Mouse (Mus musculus) forebrain, postnatal 0 days (tissue): ENCODE data around the gene Pxn. TPM values are rescaled to one million over a fixed set of nuclear protein-coding genes. Genes with fewer than 3 reads are reported as not detected.

Experiments used
- ATAC-seq: fragments of 200-750 bp; cut with Nextera tagmentation; 2 replicates; pipeline ENCODE4 v1.8.0; 2017; ENCODE audit warnings: mild to moderate bottlenecking, moderate library complexity
- DNase-seq: peaks from one replicate; pipeline ENCODE4 v3.0.0-alpha.2; 2015
- H3K27ac ChIP-seq: fragments of 300-500 bp; sonication (generic); 2 replicates; pipeline ENCODE4 v1.5.1; 2014; ENCODE audit warnings: low read depth, mild to moderate bottlenecking, antibody characterized with exemption, low read length, moderate library complexity, mixed read lengths
- H3K27me3 ChIP-seq: fragments of 300-500 bp; sonication (generic); 2 replicates; pipeline ENCODE4 v1.6.1; 2014; ENCODE audit warnings: mild to moderate bottlenecking, low read length, mixed read lengths; ENCODE audit not compliant: insufficient read depth
- H3K36me3 ChIP-seq: fragments of 300-500 bp; sonication (generic); 2 replicates; pipeline ENCODE4 v1.6.1; 2014; ENCODE audit warnings: mild to moderate bottlenecking, moderate library complexity; ENCODE audit not compliant: insufficient read depth
- H3K4me1 ChIP-seq: fragments of 300-500 bp; sonication (generic); 2 replicates; pipeline ENCODE4 v1.6.1; 2014; ENCODE audit warnings: antibody characterized with exemption; ENCODE audit not compliant: insufficient read depth
- H3K4me2 ChIP-seq: fragments of 300-500 bp; sonication (generic); 2 replicates; pipeline ENCODE4 v1.6.1; 2014; ENCODE audit warnings: low read depth, mild to moderate bottlenecking, moderate library complexity
- H3K4me3 ChIP-seq: fragments of 300-500 bp; sonication (generic); 2 replicates; pipeline ENCODE4 v1.5.1; 2014; ENCODE audit warnings: low read depth, low read length, mixed read lengths
- H3K9ac ChIP-seq: fragments of 300-500 bp; sonication (generic); 2 replicates; pipeline ENCODE4 v1.6.1; 2014; ENCODE audit warnings: mild to moderate bottlenecking
- H3K9me3 ChIP-seq: fragments of 300-500 bp; sonication (generic); 2 replicates; pipeline ENCODE4 v1.6.1; 2016; ENCODE audit warnings: low read length
- CTCF ChIP-seq: sonication (generic); IDR thresholded peaks from 2 replicates; pipeline ENCODE4 v1.5.1; 2016; ENCODE audit warnings: antibody characterized with exemption, control low read depth, low read depth
- WGBS: fragments of 180-500 bp; shearing (Covaris S2); extraction: QIAGEN DNeasy Blood & Tissue Kit; methylation state at CpG from one replicate; pipeline ENCODE4 v1.1.7; 2014; 5-methylcytosine and 5-hydroxymethylcytosine counted together
- polyA plus RNA-seq: library from polyadenylated mRNA; unstranded; fragments of >200 nt; fragmentation: Nextera tagmentation; extraction: Ambion mirVana; gene quantifications from 2 replicates; pipeline ENCODE4 v1.2.1, GENCODE M21; 2015
- total RNA-seq: library from RNA; depleted of rRNA; stranded (reverse); fragments of >200 nt; gene quantifications from 2 replicates; pipeline ENCODE4 v1.2.3, GENCODE M21; 2014

Gene Pxn
- total and polyA plus RNA-seq, 2 experiments from 2014 or later = 14.8 to 29.8 TPM

DNA sequence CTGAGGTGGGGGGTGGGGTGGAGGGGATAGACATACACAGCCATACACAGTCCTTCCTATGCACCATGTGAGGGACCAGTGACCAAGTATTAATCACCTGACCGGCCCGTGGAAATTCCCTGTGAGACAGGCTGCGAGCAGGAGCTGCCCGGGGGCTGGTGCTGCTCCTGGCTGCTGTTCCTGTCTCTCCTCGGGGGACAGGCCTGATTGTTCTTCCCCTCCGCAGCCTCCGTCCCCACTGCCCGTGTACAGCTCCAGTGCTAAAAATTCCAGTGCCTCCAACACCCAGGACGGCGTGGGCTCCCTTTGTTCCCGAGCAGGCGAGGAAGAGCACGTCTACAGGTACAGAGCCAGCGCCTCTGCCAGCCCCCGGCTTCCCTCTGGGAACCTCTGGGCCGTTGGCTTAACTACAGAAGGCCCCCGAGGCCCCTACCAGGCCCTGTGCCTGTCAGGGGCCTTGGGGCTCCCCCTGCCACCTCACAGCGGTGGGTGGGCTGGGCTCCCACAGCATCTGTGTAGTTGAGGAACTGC, 38.2 kb downstream of the Pxn start:
- Histone ChIP-seq H3K4me3 (no peak overlapping the region), H3K9me3 (no peaks in the 10 kb centered on the region), H3K9ac (no peak overlapping the region), H3K27me3 (no peaks in the 10 kb centered on the region), H3K4me2 (no peak overlapping the region), H3K36me3 (peaks cover 14% of the 10 kb centered on the region), H3K4me1 (peaks cover 8% of the 10 kb centered on the region), H3K27ac (no peak overlapping the region)
- no peak for ATAC-seq
- 60% methylated on average over 18 of the region's 18 CpGs for WGBS
- TF ChIP-seq CTCF = no peak
- no peak for DNase-seq

DNA sequence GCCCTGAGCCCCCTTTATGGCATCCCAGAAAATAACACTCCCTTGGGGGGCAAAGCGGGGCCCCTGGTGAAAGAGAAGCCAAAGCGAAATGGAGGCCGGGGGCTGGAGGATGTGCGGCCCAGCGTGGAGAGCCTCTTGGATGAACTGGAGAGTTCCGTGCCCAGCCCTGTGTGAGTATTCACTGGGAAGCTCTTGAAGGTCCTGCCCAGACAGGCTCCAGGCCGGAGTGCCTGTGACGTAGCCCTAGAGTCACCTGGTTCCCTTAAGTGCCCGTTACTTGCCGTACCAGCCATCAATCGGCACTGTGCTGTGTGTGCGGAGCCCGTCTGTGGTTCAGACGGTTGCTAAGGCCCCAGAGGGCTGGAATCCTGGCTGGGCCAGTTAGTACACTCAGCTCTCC, 39.2 kb downstream of the Pxn start:
- H3K27me3 ChIP-seq = no peaks in the 10 kb centered on the region
- no peak overlapping the region for H3K4me3 ChIP-seq
- ATAC-seq = no peak
- H3K4me1 ChIP-seq = peaks cover 8% of the 10 kb centered on the region
- no peaks in the 10 kb centered on the region for H3K9me3 ChIP-seq
- 89% methylated on average over 14 of the region's 14 CpGs for WGBS
- H3K4me2 ChIP-seq = no peak overlapping the region
- TF ChIP-seq CTCF = no peak
- H3K9ac ChIP-seq = no peak overlapping the region
- no peak for DNase-seq
- no peak overlapping the region for H3K27ac ChIP-seq
- peaks cover 17% of the 10 kb centered on the region for H3K36me3 ChIP-seq

DNA sequence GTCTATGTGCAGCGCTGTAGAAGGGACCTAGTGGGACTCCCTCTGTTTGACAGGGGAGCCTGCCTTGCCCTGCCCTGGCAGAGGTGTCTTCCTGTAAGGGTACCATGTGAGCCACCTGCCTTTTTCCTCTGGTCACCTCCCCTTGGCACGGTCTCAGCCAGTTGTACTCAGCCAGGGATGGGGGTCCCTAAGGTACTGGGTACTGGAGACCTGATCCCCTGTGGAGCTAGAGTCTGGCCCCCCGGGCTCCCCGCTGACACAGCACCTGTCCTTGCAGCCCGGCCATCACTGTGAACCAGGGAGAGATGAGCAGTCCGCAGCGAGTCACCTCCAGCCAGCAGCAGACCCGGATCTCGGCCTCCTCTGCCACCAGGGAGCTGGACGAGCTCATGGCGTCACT, 40.1 kb downstream of the Pxn start:
- Histone ChIP-seq H3K27me3 (no peaks in the 10 kb centered on the region), H3K27ac (no peak overlapping the region), H3K9me3 (no peaks in the 10 kb centered on the region), H3K4me1 (peaks cover 8% of the 10 kb centered on the region), H3K9ac (no peak overlapping the region), H3K4me2 (no peak overlapping the region), H3K4me3 (no peak overlapping the region), H3K36me3 (peaks cover 17% of the 10 kb centered on the region)
- TF ChIP-seq CTCF = no peak
- 72% methylated on average over 11 of the region's 11 CpGs for WGBS
- ATAC-seq = no peak
- DNase-seq = no peak

- no peaks in the 10 kb centered on the region for H3K27me3 ChIP-seq
- DNase-seq (no peak), ATAC-seq (no peak)
- peaks cover 21% of the 10 kb centered on the region for H3K36me3 ChIP-seq
- H3K9me3 ChIP-seq = no peaks in the 10 kb centered on the region
- H3K4me3 ChIP-seq = no peak overlapping the region
- peaks cover 8% of the 10 kb centered on the region for H3K4me1 ChIP-seq
- no peak overlapping the region for H3K27ac ChIP-seq
- no peak overlapping the region for H3K4me2 ChIP-seq
- no peak overlapping the region for H3K9ac ChIP-seq
- no peak for TF ChIP-seq CTCF
- 34% methylated on average over 6 of the region's 6 CpGs for WGBS
These were observed 40.5 kb downstream of the Pxn start for GRCm38 (mm10) chr5:115547014-115547413.

DNA sequence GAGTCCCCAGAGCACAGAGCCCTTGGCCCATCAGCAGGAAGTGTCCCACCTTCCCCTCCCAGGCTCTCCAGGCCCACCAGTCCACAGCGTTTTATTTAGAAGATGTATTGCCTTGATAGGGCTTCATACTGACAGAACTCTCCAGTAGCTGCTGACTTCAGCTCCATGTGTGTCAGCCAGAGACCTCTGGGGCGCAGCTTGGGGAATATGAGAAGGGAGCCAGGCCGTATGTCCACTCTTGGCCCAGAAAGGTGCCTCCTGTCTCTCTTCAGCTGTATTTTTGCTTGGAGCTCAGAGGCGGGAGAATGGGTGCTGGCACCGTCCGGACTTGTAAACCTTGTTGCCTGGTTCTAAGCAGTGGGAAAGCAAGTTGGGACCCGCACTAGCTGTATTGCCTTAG, 40.9 kb downstream of the Pxn start:
- Histone ChIP-seq H3K9me3 (no peaks in the 10 kb centered on the region), H3K27ac (no peak overlapping the region), H3K9ac (no peak overlapping the region), H3K4me2 (no peak overlapping the region), H3K27me3 (no peaks in the 10 kb centered on the region), H3K36me3 (peaks cover 24% of the 10 kb centered on the region), H3K4me1 (peaks cover 8% of the 10 kb centered on the region), H3K4me3 (no peak overlapping the region)
- no peak for TF ChIP-seq CTCF
- 90% methylated on average over 7 of the region's 7 CpGs for WGBS
- no peak for DNase-seq
- ATAC-seq = no peak

DNA sequence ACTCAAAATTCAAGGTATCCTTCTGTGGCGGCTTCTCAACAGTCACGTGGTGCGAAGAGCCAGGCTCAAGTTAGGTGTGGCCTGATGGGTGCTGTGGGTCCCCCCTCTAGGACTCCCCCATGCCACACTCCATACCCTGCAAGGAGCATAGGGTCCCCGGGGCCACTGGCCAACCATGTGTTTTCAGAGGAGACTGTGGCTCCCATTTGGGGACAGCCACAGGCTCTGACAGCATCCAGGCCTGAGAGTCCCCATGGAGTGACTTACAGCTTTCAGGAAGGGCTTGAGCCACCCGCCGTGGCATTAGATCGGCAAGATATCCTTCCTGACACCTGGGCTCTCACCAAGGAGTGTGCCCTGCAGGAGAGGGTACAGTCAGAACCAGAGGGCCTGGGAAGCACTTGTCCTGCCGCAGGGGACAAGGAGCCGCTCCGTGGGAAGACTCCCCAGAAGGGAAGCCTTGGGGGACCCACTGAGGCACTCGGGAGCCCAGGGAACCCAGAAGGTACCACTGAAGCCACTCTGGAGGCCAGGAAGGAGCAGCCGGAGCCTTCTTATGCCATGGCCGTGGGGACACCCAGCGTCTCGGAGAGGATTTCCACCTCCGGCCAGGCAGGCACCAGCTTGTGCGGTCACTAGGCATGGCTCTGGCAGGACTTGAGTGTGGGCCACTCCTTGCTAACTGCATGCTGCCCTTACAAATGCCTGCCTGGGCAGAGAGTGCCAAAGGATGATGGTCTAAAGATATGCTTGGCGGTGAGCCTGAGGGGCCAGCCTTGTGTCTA, 42.2 kb downstream of the Pxn start:
- 94% methylated on average over 18 of the region's 18 CpGs for WGBS
- Histone ChIP-seq H3K27me3 (no peaks in the 10 kb centered on the region), H3K4me3 (no peak overlapping the region), H3K4me1 (peaks cover 3% of the 10 kb centered on the region), H3K9ac (no peak overlapping the region), H3K4me2 (no peak overlapping the region), H3K36me3 (peaks cover 31% of the 10 kb centered on the region), H3K27ac (no peak overlapping the region), H3K9me3 (no peaks in the 10 kb centered on the region)
- TF ChIP-seq CTCF = no peak
- ATAC-seq (no peak), DNase-seq (no peak)

GRCm38 (mm10) chr5:115550482-115551005, 44.1 kb downstream of the Pxn start:
- H3K27ac ChIP-seq = no peak overlapping the region
- no peaks in the 10 kb centered on the region for H3K4me1 ChIP-seq
- peaks cover 35% of the 10 kb centered on the region for H3K36me3 ChIP-seq
- DNase-seq (no peak), ATAC-seq (no peak)
- no peak for TF ChIP-seq CTCF
- no peak overlapping the region for H3K4me3 ChIP-seq
- no peaks in the 10 kb centered on the region for H3K27me3 ChIP-seq
- WGBS = 84% methylated on average over 11 of the region's 11 CpGs
- H3K9me3 ChIP-seq = no peaks in the 10 kb centered on the region
- H3K9ac ChIP-seq = no peak overlapping the region
- H3K4me2 ChIP-seq = no peak overlapping the region
